Mouse (Mus musculus): ENCODE data around the gene Spred2. TPM values are rescaled to one million over a fixed set of nuclear protein-coding genes. Genes with fewer than 3 reads are reported as not detected.
A peak's percentile ranks its signal among the peaks of the same experiment; 100 is the strongest.

The Spred2 gene
- polyA plus RNA-seq, 1 experiment, result 5.9 TPM

GRCm38 (mm10) chr11:19987756-19988091, 63.5 kb downstream of the Spred2 start:
- TF ChIP-seq CTCF (IDR thresholded peaks at IDR 0.05; ENCODE audit: low read depth, low read length), result no peak
- no peak for TF ChIP-seq POLR2A (IDR thresholded peaks at IDR 0.05; ENCODE audit: borderline replicate concordance, low read depth, low read length)
- H3K4me1 ChIP-seq (ENCODE audit: control insufficient read depth, insufficient read depth, low read length), result peaks cover 53% of the 10 kb centered on the region
- H3K4me3 ChIP-seq (ENCODE audit: insufficient read depth, low read length), result no peak overlapping the region
- no peak overlapping the region for H3K27ac ChIP-seq (ENCODE audit: insufficient read depth, low read depth, low read length)

- Histone ChIP-seq H3K4me3 (ENCODE audit: insufficient read depth, low read length) (no peak overlapping the region), H3K4me1 (ENCODE audit: control insufficient read depth, insufficient read depth, low read length) (peaks cover 57% of the 10 kb centered on the region), H3K27ac (ENCODE audit: insufficient read depth, low read depth, low read length) (no peak overlapping the region)
- no peak for TF ChIP-seq POLR2A (IDR thresholded peaks at IDR 0.05; ENCODE audit: borderline replicate concordance, low read depth, low read length)
- TF ChIP-seq CTCF (IDR thresholded peaks at IDR 0.05; ENCODE audit: low read depth, low read length), result no peak
Measured at GRCm38 (mm10) chr11:19988224-19988623, 64.0 kb downstream of the Spred2 start.

GRCm38 (mm10) chr11:19988631-19989030, 64.5 kb downstream of the Spred2 start:
- peaks cover 61% of the 10 kb centered on the region for H3K4me1 ChIP-seq (ENCODE audit: control insufficient read depth, insufficient read depth, low read length)
- H3K4me3 ChIP-seq (ENCODE audit: insufficient read depth, low read length), result no peak overlapping the region
- no peak for TF ChIP-seq CTCF (IDR thresholded peaks at IDR 0.05; ENCODE audit: low read depth, low read length)
- TF ChIP-seq POLR2A (IDR thresholded peaks at IDR 0.05; ENCODE audit: borderline replicate concordance, low read depth, low read length), result no peak
- no peak overlapping the region for H3K27ac ChIP-seq (ENCODE audit: insufficient read depth, low read depth, low read length)

- no peak overlapping the region for H3K4me3 ChIP-seq (ENCODE audit: insufficient read depth, low read length)
- H3K4me1 ChIP-seq (ENCODE audit: control insufficient read depth, insufficient read depth, low read length), result peaks cover 64% of the 10 kb centered on the region
- TF ChIP-seq POLR2A (IDR thresholded peaks at IDR 0.05; ENCODE audit: borderline replicate concordance, low read depth, low read length) (no peak), CTCF (IDR thresholded peaks at IDR 0.05; ENCODE audit: low read depth, low read length) (no peak)
Measured at GRCm38 (mm10) chr11:19989141-19989910, 65.2 kb downstream of the Spred2 start.

GRCm38 (mm10) chr11:19990731-19991130, 66.6 kb downstream of the Spred2 start:
- no peak overlapping the region for H3K27ac ChIP-seq (ENCODE audit: insufficient read depth, low read depth, low read length)
- H3K4me1 ChIP-seq (ENCODE audit: control insufficient read depth, insufficient read depth, low read length), result peaks cover 52% of the 10 kb centered on the region
- no peak overlapping the region for H3K4me3 ChIP-seq (ENCODE audit: insufficient read depth, low read length)
- TF ChIP-seq POLR2A (IDR thresholded peaks at IDR 0.05; ENCODE audit: borderline replicate concordance, low read depth, low read length), result no peak
- TF ChIP-seq CTCF (IDR thresholded peaks at IDR 0.05; ENCODE audit: low read depth, low read length), result no peak

More at GRCm38 (mm10) chr11:19989141-19989910, 65.2 kb downstream of the Spred2 start:
- no peak overlapping the region for H3K27ac ChIP-seq (ENCODE audit: insufficient read depth, low read depth, low read length)

GRCm38 (mm10) chr11:19991303-19991976, 67.3 kb downstream of the Spred2 start:
- Histone ChIP-seq H3K4me1 (ENCODE audit: control insufficient read depth, insufficient read depth, low read length) (peaks cover 45% of the 10 kb centered on the region), H3K4me3 (ENCODE audit: insufficient read depth, low read length) (no peak overlapping the region), H3K27ac (ENCODE audit: insufficient read depth, low read depth, low read length) (no peak overlapping the region)
- no peak for TF ChIP-seq CTCF (IDR thresholded peaks at IDR 0.05; ENCODE audit: low read depth, low read length)
- TF ChIP-seq POLR2A (IDR thresholded peaks at IDR 0.05; ENCODE audit: borderline replicate concordance, low read depth, low read length), result no peak

GRCm38 (mm10) chr11:19992341-19993281, 68.4 kb downstream of the Spred2 start:
- Histone ChIP-seq H3K4me3 (ENCODE audit: insufficient read depth, low read length) (0 out of 2 replicates have a peak overlapping the region, but pooled peaks have one; percentile 3), H3K4me1 (ENCODE audit: control insufficient read depth, insufficient read depth, low read length) (peaks cover 36% of the 10 kb centered on the region), H3K27ac (ENCODE audit: insufficient read depth, low read depth, low read length) (peak overlapping the region; percentile 4; the same call in 1 of the 2 replicates)
- no peak for TF ChIP-seq CTCF (IDR thresholded peaks at IDR 0.05; ENCODE audit: low read depth, low read length)
- no peak for TF ChIP-seq POLR2A (IDR thresholded peaks at IDR 0.05; ENCODE audit: borderline replicate concordance, low read depth, low read length)

GRCm38 (mm10) chr11:19993753-19994152, 69.6 kb downstream of the Spred2 start:
- H3K4me1 ChIP-seq (ENCODE audit: control insufficient read depth, insufficient read depth, low read length), result peaks cover 36% of the 10 kb centered on the region
- no peak overlapping the region for H3K27ac ChIP-seq (ENCODE audit: insufficient read depth, low read depth, low read length)
- TF ChIP-seq CTCF (IDR thresholded peaks at IDR 0.05; ENCODE audit: low read depth, low read length) (no peak), POLR2A (IDR thresholded peaks at IDR 0.05; ENCODE audit: borderline replicate concordance, low read depth, low read length) (no peak)
- H3K4me3 ChIP-seq (ENCODE audit: insufficient read depth, low read length), result no peak overlapping the region

GRCm38 (mm10) chr11:19994262-19994790, 70.2 kb downstream of the Spred2 start:
- Histone ChIP-seq H3K4me3 (ENCODE audit: insufficient read depth, low read length) (no peak overlapping the region), H3K4me1 (ENCODE audit: control insufficient read depth, insufficient read depth, low read length) (peaks cover 32% of the 10 kb centered on the region), H3K27ac (ENCODE audit: insufficient read depth, low read depth, low read length) (no peak overlapping the region)
- TF ChIP-seq POLR2A (IDR thresholded peaks at IDR 0.05; ENCODE audit: borderline replicate concordance, low read depth, low read length), result no peak
- TF ChIP-seq CTCF (IDR thresholded peaks at IDR 0.05; ENCODE audit: low read depth, low read length), result no peak
